Mouse (Mus musculus) left cerebral cortex, adult 18-20 months (tissue): ENCODE measurements at regions not wholly inside any gene's neighbourhood (a gene's known extent, or its start where the extent isn't known, plus 50 kb on each side); places are given as distances from the start of the nearest gene placed in this dataset.

ENCODE experiments used
- DNase-seq, 2 experiments: peaks; one replicate each; pipeline ENCODE4 v3.0.0; 2021 to 2022; ENCODE audit warnings: low spot score in 2 of 2, mixed read lengths in 1 of 2

- DNase-seq, result no peak
These were observed 1418.0 kb upstream of the Pabpc4l start for GRCm38 (mm10) chr3:47866061-47866460.

GRCm38 (mm10) chr3:47863591-47863990, 1415.6 kb upstream of the Pabpc4l start:
- peak in 1 of 2 experiments; percentile 2 for DNase-seq

- DNase-seq, result no peak
These were observed 1397.6 kb upstream of the Pabpc4l start for GRCm38 (mm10) chr3:47845613-47846012.

- no peak for DNase-seq
These were observed 1388.7 kb upstream of the Pabpc4l start for GRCm38 (mm10) chr3:47836541-47837240.

GRCm38 (mm10) chr3:47818361-47818760, 1370.3 kb upstream of the Pabpc4l start:
- no peak for DNase-seq

GRCm38 (mm10) chr3:47817564-47817963, 1369.5 kb upstream of the Pabpc4l start:
- no peak for DNase-seq
